8 mouse cellular contexts compared by ENCODE assay signal in genomic region chr7:143977491-143977830, GRCm38 (mm10). TPM values are rescaled to one million over a fixed set of nuclear protein-coding genes. Genes with fewer than 3 reads are reported as not detected.
DNase-seq lines count a peak whose midpoint lies in the region; ATAC-seq lines count a peak whose summit lies in the region.
"Had no signal": no experiment of that assay in that cellular context is flagged by ENCODE, and none has a peak within 500 bp of the region (broad histone marks: within the 10 kb centered on the region; RNA-seq: fewer than 3 reads in every experiment).

No protein-coding gene starts in this region.

- H3K9ac ChIP-seq in lung, embryonic 16.5 days (ENCODE audit: low read length) = peak overlapping the region; percentile 61
- no peak overlapping the region for H3K9ac ChIP-seq in hindbrain, embryonic 11.5 days (ENCODE audit: low read depth, low read length)
- no peak overlapping the region for H3K9ac ChIP-seq in liver, embryonic 15.5 days

- H3K4me1 ChIP-seq in lung, embryonic 16.5 days (replicated peaks; ENCODE audit: control insufficient read depth, insufficient read depth, low read length) = peaks cover 7% of the 10 kb centered on the region; the same call in 1 of the 2 replicates
- peaks cover 10% of the 10 kb centered on the region for H3K4me1 ChIP-seq in hindbrain, embryonic 11.5 days (replicated peaks; ENCODE audit: control insufficient read depth, insufficient read depth, low read length)
- H3K4me1 ChIP-seq in liver, embryonic 15.5 days (replicated peaks) = no peaks in the 10 kb centered on the region

- peaks cover 43% of the 10 kb centered on the region for H3K27me3 ChIP-seq in lung, embryonic 16.5 days (ENCODE audit: control insufficient read depth, insufficient read depth, low read depth, low read length)
- H3K27me3 ChIP-seq in hindbrain, embryonic 11.5 days (ENCODE audit: control insufficient read depth, insufficient read depth, low read length) = peaks cover 51% of the 10 kb centered on the region
- H3K27me3 ChIP-seq in liver, embryonic 15.5 days = peaks cover 59% of the 10 kb centered on the region

- H3K36me3 ChIP-seq in lung, embryonic 16.5 days (ENCODE audit: control insufficient read depth, insufficient read depth, low read length) = no peaks in the 10 kb centered on the region
- H3K36me3 ChIP-seq in hindbrain, embryonic 11.5 days (ENCODE audit: control insufficient read depth, insufficient read depth, low read length) = no peaks in the 10 kb centered on the region
- no peaks in the 10 kb centered on the region for H3K36me3 ChIP-seq in liver, embryonic 15.5 days (replicated peaks)

- ATAC-seq in lung, embryonic 16.5 days (ENCODE audit: low read depth) = peak; percentile 10; the same call in 1 of the 2 replicates
- no peak for ATAC-seq in hindbrain, embryonic 11.5 days (ENCODE audit: low FRiP score)
- ATAC-seq in liver, embryonic 15.5 days (ENCODE audit: insufficient read depth) = no peak

- peak overlapping the region; percentile 57 for H3K4me3 ChIP-seq in lung, embryonic 16.5 days (ENCODE audit: low read length)
- peak overlapping the region; percentile 50 for H3K4me3 ChIP-seq in hindbrain, embryonic 11.5 days (ENCODE audit: low read depth, low read length)
- H3K4me3 ChIP-seq in liver, embryonic 15.5 days (replicated peaks) = peak overlapping the region; percentile 51

- peak overlapping the region; percentile 65; the same call in 1 of the 2 replicates for H3K27ac ChIP-seq in lung, embryonic 16.5 days (ENCODE audit: low read length)
- no peak overlapping the region for H3K27ac ChIP-seq in hindbrain, embryonic 11.5 days (ENCODE audit: low read depth, low read length)
- H3K27ac ChIP-seq in liver, embryonic 15.5 days (replicated peaks) = no peak overlapping the region
- H3K27ac ChIP-seq: left cerebral cortex, adult 2 months had no signal

- no peak for DNase-seq in lung, adult 18-20 months
- no peak for DNase-seq in hindbrain, embryonic 11.5 days (ENCODE audit: low spot score)
- DNase-seq in adrenal gland, postnatal 36 days = no peak
- DNase-seq in layer of hippocampus, postnatal 25 days (ENCODE audit: extremely low spot score in 1 of 2, low spot score in 1 of 2) = no peak
- DNase-seq in adrenal gland, adult (ENCODE audit: inconsistent age in 2 of 2, low spot score in 1 of 2) = no peak

- 15% methylated on average over 5 of the region's 5 CpGs for WGBS in lung, embryonic 16.5 days
- 15% methylated on average over 5 of the region's 5 CpGs for WGBS in hindbrain, embryonic 11.5 days
- 13% methylated on average over 5 of the region's 5 CpGs for WGBS in liver, embryonic 15.5 days (ENCODE audit: insufficient replicate concordance)

- H3K4me2 ChIP-seq in lung, embryonic 16.5 days (ENCODE audit: low read depth, low read length) = peak overlapping the region; percentile 73
- H3K4me2 ChIP-seq in hindbrain, embryonic 11.5 days (replicated peaks; ENCODE audit: low read depth, low read length) = peak overlapping the region; percentile 68
- H3K4me2 ChIP-seq in liver, embryonic 15.5 days = peak overlapping the region; percentile 56

- H3K9me3 ChIP-seq in lung, embryonic 16.5 days (ENCODE audit: control insufficient read depth, low read length) = no peaks in the 10 kb centered on the region
- no peaks in the 10 kb centered on the region for H3K9me3 ChIP-seq in hindbrain, embryonic 11.5 days (ENCODE audit: control insufficient read depth, low read length)
- no peaks in the 10 kb centered on the region for H3K9me3 ChIP-seq in liver, embryonic 15.5 days (replicated peaks)

RNA-seq across cellular contexts. Expression of gene Shank2, which starts 24.3 kb away (rescaled TPM):
- 1.6 and 1.8 TPM in 2 replicates for polyA plus RNA-seq in lung, embryonic 16.5 days (2015; fragmentation: Nextera tagmentation; extraction: Ambion mirVana)
- 2.2 and 2.7 TPM in 2 replicates for polyA plus RNA-seq in hindbrain, embryonic 11.5 days (2014; fragmentation: Nextera tagmentation; extraction: Ambion mirVana)
- polyA plus RNA-seq in liver, embryonic 15.5 days (2015; fragmentation: Nextera tagmentation; extraction: Ambion mirVana) = 0.54 and 0.66 TPM in 2 replicates
- 1 to 10 TPM; 2.8 to 6.6 TPM for total RNA-seq in adrenal gland, postnatal 36 days (2021)
- 100 to 1,000 TPM; 110 to 137 TPM for total RNA-seq in layer of hippocampus, postnatal 25 days (2021)
